Mouse (Mus musculus) neural tube, embryonic 15.5 days (tissue): ENCODE data around the gene Olfr532. TPM values are rescaled to one million over a fixed set of nuclear protein-coding genes. Genes with fewer than 3 reads are reported as not detected.
"Not testable (repeated sequence)": the region's sequence is repeated elsewhere in the genome, so short reads cannot be mapped to it uniquely, and the experiment has no call there.

Experiments
- ATAC-seq: fragments of 200-750 bp; cut with Nextera tagmentation; 2 replicates; pipeline ENCODE4 v1.8.0; 2017; ENCODE audit warnings: mild to moderate bottlenecking, moderate TSS enrichment, moderate library complexity; ENCODE audit not compliant: low FRiP score
- H3K27ac ChIP-seq: fragments of 300-500 bp; sonication (generic); replicated peaks from 2 replicates; pipeline ENCODE4 v1.5.1; 2015; ENCODE audit warnings: mild to moderate bottlenecking, inconsistent platforms
- H3K27me3 ChIP-seq: fragments of 300-500 bp; sonication (generic); replicated peaks from 2 replicates; pipeline ENCODE4 v1.6.1; 2015; ENCODE audit warnings: inconsistent platforms
- H3K36me3 ChIP-seq: fragments of 300-500 bp; sonication (generic); 2 replicates; pipeline ENCODE4 v1.6.1; 2015; ENCODE audit warnings: inconsistent platforms
- H3K4me1 ChIP-seq: fragments of 300-500 bp; sonication (generic); 2 replicates; pipeline ENCODE4 v1.6.1; 2015; ENCODE audit warnings: inconsistent platforms
- H3K4me2 ChIP-seq: fragments of 300-500 bp; sonication (generic); 2 replicates; pipeline ENCODE4 v1.6.1; 2015; ENCODE audit warnings: inconsistent platforms, mild to moderate bottlenecking, moderate library complexity
- H3K4me3 ChIP-seq: fragments of 300-500 bp; sonication (generic); replicated peaks from 2 replicates; pipeline ENCODE4 v1.5.1; 2015; ENCODE audit warnings: mild to moderate bottlenecking, inconsistent platforms
- H3K9ac ChIP-seq: fragments of 300-500 bp; sonication (generic); replicated peaks from 2 replicates; pipeline ENCODE4 v1.6.1; 2015; ENCODE audit warnings: mild to moderate bottlenecking, inconsistent platforms
- H3K9me3 ChIP-seq: fragments of 300-500 bp; sonication (generic); replicated peaks from 2 replicates; pipeline ENCODE4 v1.6.1; 2016; ENCODE audit warnings: inconsistent platforms
- WGBS: fragments of 180-500 bp; shearing (Covaris S2); methylation state at CpG from one replicate; pipeline ENCODE4 v1.1.7; 2015; ENCODE audit warnings: mixed read lengths; 5-methylcytosine and 5-hydroxymethylcytosine counted together
- polyA plus RNA-seq: library from polyadenylated mRNA; unstranded; fragments of >200 nt; fragmentation: Nextera tagmentation; extraction: Ambion mirVana; gene quantifications from 2 replicates; pipeline ENCODE4 v1.2.1, GENCODE M21; 2015

Olfr532 gene
- not detected in 2 replicates for polyA plus RNA-seq

DNA sequence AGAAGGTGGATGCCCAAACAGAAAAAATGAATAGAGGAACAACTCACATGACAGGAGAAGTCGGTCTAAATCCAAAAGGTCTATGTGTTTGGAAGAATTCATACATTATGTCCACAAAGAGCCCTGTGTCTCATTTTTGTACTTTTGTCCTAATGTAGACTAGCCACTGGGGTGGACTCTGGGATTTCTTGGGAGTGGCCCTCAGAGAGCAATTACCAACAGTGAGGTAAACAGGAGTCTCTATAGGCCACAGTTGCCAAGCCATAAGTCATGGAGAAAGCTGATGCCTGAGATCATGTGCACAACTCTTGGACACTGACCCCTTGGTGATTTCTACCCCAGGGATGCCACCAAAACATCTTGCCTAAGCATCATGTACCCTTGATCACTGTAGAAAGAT is at the start of gene Olfr532:
TSS of gene Olfr532 (minus strand) at position 101 of the 400 bp plus-strand sequence.
- ATAC-seq: no peak
- Histone ChIP-seq H3K4me3 (no peak within 1 kb of the TSS), H3K9me3 (no peaks in the 10 kb centered on the region), H3K4me1 (no peaks in the 10 kb centered on the region), H3K36me3 (no peaks in the 10 kb centered on the region), H3K27ac (no peak within 1 kb of the TSS), H3K4me2 (no peak within 1 kb of the TSS), H3K9ac (no peak within 1 kb of the TSS), H3K27me3 (no peaks in the 10 kb centered on the region)
- 89% methylated on average over 1 of the region's 1 CpGs for WGBS

DNA sequence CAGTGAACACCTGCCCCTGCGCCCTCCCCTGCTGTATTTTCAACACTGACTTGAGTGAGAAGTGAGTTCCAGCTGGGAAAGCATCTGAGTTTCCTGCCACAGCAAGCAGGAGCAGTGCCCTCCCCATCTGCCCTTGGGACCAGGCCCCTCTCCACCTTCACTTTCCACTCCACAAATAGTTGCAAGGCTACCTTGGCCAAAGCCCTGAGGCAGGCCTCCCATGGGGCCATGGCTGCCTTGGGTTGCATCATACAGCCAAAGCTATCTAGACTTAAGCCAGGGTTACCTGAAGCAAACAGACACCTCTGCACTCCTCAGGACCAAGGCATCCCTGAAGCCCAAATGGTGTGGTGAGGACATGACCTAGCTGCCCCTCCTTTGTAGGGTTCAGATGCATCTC is 41.6 kb upstream of the Olfr532 start, which contains the start of gene Olfr533:
TSS of gene Olfr533 (plus strand) at position 301 of the 400 bp plus-strand sequence.
- WGBS: no CpG with 5 or more reads among the region's 1 CpGs
- H3K4me2 ChIP-seq, H3K9ac ChIP-seq, ATAC-seq, H3K36me3 ChIP-seq, H3K4me3 ChIP-seq, H3K9me3 ChIP-seq, H3K27me3 ChIP-seq, H3K27ac ChIP-seq, H3K4me1 ChIP-seq: not testable (repeated sequence)

DNA sequence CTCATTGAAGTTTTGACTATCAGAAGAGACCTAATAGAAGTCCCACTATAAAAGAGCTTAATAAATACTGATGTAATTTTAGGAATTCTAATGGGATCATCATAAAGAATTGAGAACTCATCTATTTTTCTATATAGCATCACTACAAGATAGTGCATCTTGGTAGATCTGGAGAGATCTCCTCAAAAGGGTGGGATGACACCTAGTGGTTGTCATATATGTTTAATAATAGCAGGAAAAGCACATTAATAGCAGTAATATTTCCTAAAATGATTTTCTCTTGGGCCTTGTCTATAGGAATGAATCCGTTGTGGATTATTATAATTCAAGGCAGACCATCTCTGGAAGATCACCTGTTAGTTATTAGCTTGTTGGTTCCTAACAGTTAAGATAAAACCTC is 21.7 kb upstream of the Olfr532 start:
- no peak overlapping the region for H3K9ac ChIP-seq
- H3K4me1 ChIP-seq: no peaks in the 10 kb centered on the region
- H3K36me3 ChIP-seq: no peaks in the 10 kb centered on the region
- H3K4me3 ChIP-seq: no peak overlapping the region
- no peaks in the 10 kb centered on the region for H3K9me3 ChIP-seq
- H3K27ac ChIP-seq: no peak overlapping the region
- H3K27me3 ChIP-seq: no peaks in the 10 kb centered on the region
- WGBS: 74% methylated on average over 1 of the region's 1 CpGs
- no peak for ATAC-seq
- H3K4me2 ChIP-seq: no peak overlapping the region

DNA sequence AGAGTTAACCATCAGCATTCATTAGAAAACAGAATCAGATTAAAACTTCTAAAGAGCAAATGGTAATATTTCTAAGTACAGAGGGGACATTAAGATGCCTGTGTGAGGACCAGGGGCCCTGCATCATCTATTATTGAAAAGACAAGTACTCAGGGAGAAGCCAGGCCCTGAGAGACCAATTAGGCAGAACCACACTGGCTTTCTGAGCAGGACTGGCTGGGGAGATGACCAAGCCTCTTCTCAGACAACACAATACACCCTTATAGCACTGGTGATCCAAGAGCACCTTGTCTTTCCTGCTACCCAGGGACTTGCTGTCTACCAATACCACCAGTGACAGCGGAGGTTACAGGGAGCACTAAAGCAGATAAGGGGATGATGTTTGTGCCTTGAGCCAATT is 18.6 kb downstream of the Olfr532 start, which contains the start of gene Olfr531:
TSS of gene Olfr531 (minus strand) at position 101 of the 400 bp plus-strand sequence.
- H3K9ac ChIP-seq: no peak within 1 kb of the TSS
- WGBS: 100% methylated on average over 1 of the region's 1 CpGs
- no peaks in the 10 kb centered on the region for H3K4me1 ChIP-seq

DNA sequence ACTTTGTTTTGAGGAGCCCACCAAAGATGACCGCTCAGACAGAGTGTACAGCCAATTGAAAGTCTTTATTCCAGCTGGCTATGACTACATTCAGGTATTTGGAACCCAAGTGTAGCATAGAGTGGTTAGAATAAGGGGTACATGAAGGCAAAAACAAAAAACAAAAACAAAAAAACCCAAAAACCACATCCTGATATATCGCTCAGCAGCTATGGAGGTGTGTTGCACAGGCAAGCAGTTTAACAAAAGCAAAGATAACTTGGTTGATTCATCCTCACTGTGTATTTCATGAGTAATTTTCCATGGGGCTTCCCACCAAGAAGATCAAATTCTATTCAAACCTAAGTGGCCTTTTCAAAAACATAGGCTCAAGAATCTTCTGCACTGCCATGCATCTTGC is 44.5 kb downstream of the Olfr532 start:
- no peaks in the 10 kb centered on the region for H3K9me3 ChIP-seq
- no peak overlapping the region for H3K9ac ChIP-seq
- WGBS: 93% methylated on average over 2 of the region's 2 CpGs
- no peak overlapping the region for H3K4me3 ChIP-seq
- no peaks in the 10 kb centered on the region for H3K36me3 ChIP-seq
- H3K4me2 ChIP-seq: no peak overlapping the region
- no peak for ATAC-seq
- H3K4me1 ChIP-seq: no peaks in the 10 kb centered on the region
- no peaks in the 10 kb centered on the region for H3K27me3 ChIP-seq
- H3K27ac ChIP-seq: no peak overlapping the region

More for the DNA sequence above, 18.6 kb downstream of the Olfr532 start, which contains the start of gene Olfr531:
- Histone ChIP-seq H3K27ac (no peak within 1 kb of the TSS), H3K36me3 (no peaks in the 10 kb centered on the region), H3K9me3 (no peaks in the 10 kb centered on the region), H3K4me3 (no peak within 1 kb of the TSS), H3K4me2 (no peak within 1 kb of the TSS), H3K27me3 (no peaks in the 10 kb centered on the region)
- ATAC-seq: no peak

DNA sequence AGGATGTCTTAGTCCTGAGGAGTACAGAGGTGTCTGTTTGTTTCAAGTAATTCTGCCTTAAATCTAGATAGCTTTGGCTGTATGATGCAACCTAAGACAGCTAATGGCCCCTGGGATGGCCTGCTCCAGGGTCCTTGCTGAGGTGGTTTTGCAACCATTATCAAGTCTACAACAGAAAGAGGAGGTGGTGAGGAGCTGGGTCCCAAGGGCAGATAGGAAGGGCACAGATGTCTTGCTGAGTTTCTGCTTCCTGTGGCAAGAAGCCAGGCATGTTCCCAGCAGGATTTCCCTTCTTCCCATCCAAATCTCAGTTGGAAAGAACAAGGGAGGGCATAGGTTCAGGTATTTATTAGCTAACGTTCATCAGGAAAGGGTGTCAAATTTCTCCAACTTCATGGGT is 45.2 kb downstream of the Olfr532 start, which contains the start of gene Olfr530:
TSS of gene Olfr530 (minus strand) at position 101 of the 400 bp plus-strand sequence.
- H3K9me3 ChIP-seq: no peaks in the 10 kb centered on the region
- 46% methylated on average over 1 of the region's 1 CpGs for WGBS
- no peak for ATAC-seq
- no peak within 1 kb of the TSS for H3K4me2 ChIP-seq
- H3K9ac ChIP-seq: no peak within 1 kb of the TSS
- no peaks in the 10 kb centered on the region for H3K36me3 ChIP-seq
- no peaks in the 10 kb centered on the region for H3K27me3 ChIP-seq
- H3K4me3 ChIP-seq: no peak within 1 kb of the TSS
- H3K27ac ChIP-seq: no peak within 1 kb of the TSS
- H3K4me1 ChIP-seq: no peaks in the 10 kb centered on the region

DNA sequence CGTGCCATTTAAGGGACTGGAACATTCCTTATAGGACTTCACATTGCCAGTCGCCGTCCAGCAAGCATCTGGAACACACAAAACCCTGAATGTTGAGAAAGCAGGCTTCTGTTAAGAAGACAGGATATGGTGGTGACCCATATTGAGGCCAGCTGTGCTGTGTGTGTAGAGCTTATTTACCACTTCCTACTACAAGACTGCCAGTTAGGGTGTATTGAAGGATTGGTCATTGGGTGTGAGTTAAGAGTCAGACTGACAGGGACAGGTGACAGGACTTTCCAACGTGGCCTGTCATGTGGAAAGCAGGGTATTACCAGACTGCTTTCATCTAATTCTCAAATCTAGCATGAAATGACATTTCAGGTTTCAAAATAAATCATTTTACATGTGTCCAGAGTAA is 47.1 kb downstream of the Olfr532 start:
- Histone ChIP-seq H3K27me3 (no peaks in the 10 kb centered on the region), H3K9ac (no peak overlapping the region), H3K36me3 (no peaks in the 10 kb centered on the region), H3K9me3 (no peaks in the 10 kb centered on the region), H3K27ac (no peak overlapping the region), H3K4me3 (no peak overlapping the region), H3K4me2 (no peak overlapping the region), H3K4me1 (no peaks in the 10 kb centered on the region)
- 70% methylated on average over 4 of the region's 4 CpGs for WGBS
- no peak for ATAC-seq

Other genes with a start within 250 kb of the Olfr532 start
- not detected in 2 replicates for gene Olfr523, start 248.4 kb downstream of the Olfr532 start, polyA plus RNA-seq
- 0.63 TPM in 1 of 2 replicates, not detected in the other for gene Olfr524, start 215.7 kb downstream of the Olfr532 start, polyA plus RNA-seq
- gene Cd163l1, start 203.4 kb downstream of the Olfr532 start, polyA plus RNA-seq: 13.1 TPM in 1 of 2 replicates, not detected in the other
- gene 5830411N06Rik, start 174.4 kb downstream of the Olfr532 start, polyA plus RNA-seq: 0.05 and 0.50 TPM in 2 replicates
- not detected in 2 replicates for gene Olfr525, start 100.8 kb downstream of the Olfr532 start, polyA plus RNA-seq
- gene Olfr527, start 87.6 kb downstream of the Olfr532 start, polyA plus RNA-seq: not detected in 2 replicates
- gene Olfr60, start 60.0 kb downstream of the Olfr532 start, polyA plus RNA-seq: not detected in 2 replicates
- not detected in 2 replicates for gene Olfr530, start 45.3 kb downstream of the Olfr532 start, polyA plus RNA-seq
- gene Olfr531, start 18.7 kb downstream of the Olfr532 start, polyA plus RNA-seq: not detected in 2 replicates
- not detected in 2 replicates for gene Olfr533, start 41.7 kb upstream of the Olfr532 start, polyA plus RNA-seq
- gene Olfr535, start 62.6 kb upstream of the Olfr532 start, polyA plus RNA-seq: not detected in 2 replicates
- gene Olfr536, start 85.8 kb upstream of the Olfr532 start, polyA plus RNA-seq: not detected in 2 replicates
- gene Olfr538, start 146.2 kb upstream of the Olfr532 start, polyA plus RNA-seq: not detected in 2 replicates
- 0.01 TPM in 1 of 2 replicates, not detected in the other for gene Olfr46, start 179.6 kb upstream of the Olfr532 start, polyA plus RNA-seq
- not detected in 2 replicates for gene Olfr61, start 207.3 kb upstream of the Olfr532 start, polyA plus RNA-seq
- gene Olfr53, start 224.8 kb upstream of the Olfr532 start, polyA plus RNA-seq: not detected in 2 replicates
- 0.01 TPM in 2 replicates for gene Olfr539, start 238.3 kb upstream of the Olfr532 start, polyA plus RNA-seq